Mouse (Mus musculus) mouse trophoblast stem cell (cell line): ENCODE measurements at regions not wholly inside any gene's neighbourhood (a gene's known extent, or its start where the extent isn't known, plus 50 kb on each side); places are given as distances from the start of the nearest gene placed in this dataset.

Source experiments
- in situ Hi-C, 2 experiments: fragments of 300-500 bp; cut with MseI, MboI; formaldehyde crosslinking; loops; 2 replicates in 1 of 2; 3 replicates in 1 of 2; pipeline ENCODE4 v1.15.1; 2025

- in situ Hi-C loops, result no loop called here
Observed at GRCm38 (mm10) chr6:58752496-58752895, 78.8 kb upstream of the Herc3 start.

- in situ Hi-C loops, result no loop called here
Observed at GRCm38 (mm10) chr6:58756309-58757015, 74.8 kb upstream of the Herc3 start.

- in situ Hi-C loops, result no loop called here
Observed at GRCm38 (mm10) chr6:58757339-58757738, 73.9 kb upstream of the Herc3 start.

- in situ Hi-C loops, result loop anchor here (5.0 to 10.0 kb wide), 2 partner anchors 163 to 226 kb away; no protein-coding TSS in a partner anchor
Observed at GRCm38 (mm10) chr6:58770654-58771218, 60.5 kb upstream of the Herc3 start.

GRCm38 (mm10) chr6:58772014-58772413, 59.3 kb upstream of the Herc3 start:
- in situ Hi-C loops, result loop anchor here (5.0 to 10.0 kb wide), 2 partner anchors 165 to 227 kb away; no protein-coding TSS in a partner anchor
